Mouse (Mus musculus): ENCODE results near the gene Rapgef6. TPM values are rescaled to one million over a fixed set of nuclear protein-coding genes. Genes with fewer than 3 reads are reported as not detected.
A peak's percentile ranks its signal among the peaks of the same experiment; 100 is the strongest.

Rapgef6 gene
- polyA plus RNA-seq, 1 experiment from 2014 or later: 33.2 TPM

DNA sequence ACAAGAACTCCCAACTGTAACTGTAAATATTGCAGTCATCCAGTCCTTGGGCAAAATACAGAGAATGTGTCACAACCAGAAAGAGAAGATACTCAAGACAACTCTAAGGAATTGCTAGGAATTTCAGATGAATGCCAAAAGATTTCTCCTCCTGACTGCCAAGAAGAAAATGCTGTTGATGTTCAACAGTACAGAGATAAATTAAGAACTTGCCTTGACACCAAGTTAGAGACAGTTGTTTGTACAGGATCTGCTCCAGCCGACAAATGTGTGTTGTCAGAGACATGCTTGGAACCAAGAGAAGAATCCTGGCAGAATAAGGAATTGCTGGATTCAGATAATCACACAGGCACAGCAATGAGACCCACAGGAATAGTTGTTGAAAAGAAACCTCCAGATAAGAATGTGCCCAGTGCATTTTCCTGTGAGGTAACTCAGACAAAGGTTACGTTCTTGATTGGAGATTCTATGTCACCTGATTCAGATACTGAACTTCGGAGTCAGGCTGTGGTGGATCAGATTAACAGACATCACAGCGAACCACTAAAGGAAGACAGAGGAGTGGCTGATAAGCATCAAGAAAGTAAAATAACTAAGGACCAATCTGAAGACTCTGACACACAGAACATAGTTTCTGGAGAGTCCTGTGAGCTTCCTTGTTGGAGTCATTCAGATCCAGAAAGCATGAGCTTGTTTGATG is 20.0 kb upstream of the Rapgef6 start:
- no peak for TF ChIP-seq CTCF (IDR thresholded peaks at IDR 0.05; ENCODE audit: low read depth)
- WGBS: 75% methylated on average over 4 of the region's 4 CpGs
- Histone ChIP-seq H3K36me3 (ENCODE audit: insufficient read depth) (peaks cover 42% of the 10 kb centered on the region), H3K27me3 (ENCODE audit: insufficient read depth, low read length) (no peaks in the 10 kb centered on the region), H3K27ac (ENCODE audit: low read depth) (no peak overlapping the region), H3K9me3 (ENCODE audit: low read depth, low read length) (no peaks in the 10 kb centered on the region), H3K9ac (no peak overlapping the region), H3K4me3 (ENCODE audit: low read depth, low read length) (no peak overlapping the region), H3K4me2 (no peak overlapping the region), H3K4me1 (ENCODE audit: insufficient read depth) (no peaks in the 10 kb centered on the region)
- DNase-seq: peak; percentile 14
- no peak for ATAC-seq (ENCODE audit: insufficient read depth)

DNA sequence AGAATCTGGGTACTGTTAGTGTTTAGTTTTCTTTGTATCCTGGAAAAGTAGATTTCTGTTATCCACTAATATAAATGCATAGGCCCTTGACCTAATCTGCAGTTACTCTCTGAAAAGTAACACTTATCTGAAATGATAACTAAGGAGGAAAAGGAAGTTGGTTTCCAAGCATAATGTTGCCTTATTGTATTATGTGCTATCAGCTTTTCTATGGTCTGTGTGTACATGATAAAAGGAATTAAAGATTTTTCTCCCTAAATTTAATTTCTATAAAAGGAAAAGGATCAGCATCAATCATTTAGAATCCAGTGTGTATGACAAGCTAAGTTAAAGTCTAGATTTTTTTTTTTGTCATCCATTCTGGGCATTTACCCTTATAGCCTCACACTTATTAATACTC is 9.1 kb upstream of the Rapgef6 start:
- no peak overlapping the region for H3K9ac ChIP-seq
- no peak overlapping the region for H3K4me2 ChIP-seq
- peaks cover 26% of the 10 kb centered on the region for H3K36me3 ChIP-seq (ENCODE audit: insufficient read depth)
- no peaks in the 10 kb centered on the region for H3K9me3 ChIP-seq (ENCODE audit: low read depth, low read length)
- DNase-seq (no peak), ATAC-seq (ENCODE audit: insufficient read depth) (no peak)
- TF ChIP-seq CTCF (IDR thresholded peaks at IDR 0.05; ENCODE audit: low read depth): no peak
- no peaks in the 10 kb centered on the region for H3K27me3 ChIP-seq (ENCODE audit: insufficient read depth, low read length)
- no peak overlapping the region for H3K4me3 ChIP-seq (ENCODE audit: low read depth, low read length)
- H3K27ac ChIP-seq (ENCODE audit: low read depth): no peak overlapping the region
- H3K4me1 ChIP-seq (ENCODE audit: insufficient read depth): no peaks in the 10 kb centered on the region

DNA sequence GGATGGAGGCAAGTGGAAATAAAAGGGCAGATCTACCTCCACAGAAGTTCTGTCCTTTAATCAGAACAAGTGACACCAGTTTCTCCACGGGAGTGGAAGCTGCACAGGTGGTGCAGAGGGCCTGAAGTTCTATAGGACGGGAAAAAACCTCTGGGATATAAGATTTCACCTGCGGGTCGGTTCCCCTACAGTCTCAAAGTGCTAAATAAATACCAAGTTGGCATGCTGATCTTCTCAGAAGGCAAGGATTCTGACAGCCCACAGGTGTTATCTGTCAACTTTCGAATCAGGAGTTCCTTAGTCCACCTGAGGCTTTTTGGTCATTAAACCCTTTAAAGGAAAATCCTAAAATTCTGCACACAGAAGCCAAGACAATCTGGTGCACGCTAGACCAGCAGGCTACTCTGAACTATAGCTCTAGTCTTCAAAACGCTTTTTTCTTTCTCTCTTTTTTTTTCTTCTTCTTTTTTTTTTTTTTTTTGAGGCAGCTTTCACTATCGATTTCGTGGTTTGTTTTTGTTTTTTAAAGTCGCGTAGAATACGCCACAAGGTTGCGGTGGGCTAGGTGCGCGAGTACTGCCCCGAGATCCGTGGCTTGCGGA is 619 bp upstream of the Rapgef6 start:
- no peak for ATAC-seq (ENCODE audit: insufficient read depth)
- no peaks in the 10 kb centered on the region for H3K9me3 ChIP-seq (ENCODE audit: low read depth, low read length)
- WGBS: under 1% methylated on average over 18 of the region's 18 CpGs

DNA sequence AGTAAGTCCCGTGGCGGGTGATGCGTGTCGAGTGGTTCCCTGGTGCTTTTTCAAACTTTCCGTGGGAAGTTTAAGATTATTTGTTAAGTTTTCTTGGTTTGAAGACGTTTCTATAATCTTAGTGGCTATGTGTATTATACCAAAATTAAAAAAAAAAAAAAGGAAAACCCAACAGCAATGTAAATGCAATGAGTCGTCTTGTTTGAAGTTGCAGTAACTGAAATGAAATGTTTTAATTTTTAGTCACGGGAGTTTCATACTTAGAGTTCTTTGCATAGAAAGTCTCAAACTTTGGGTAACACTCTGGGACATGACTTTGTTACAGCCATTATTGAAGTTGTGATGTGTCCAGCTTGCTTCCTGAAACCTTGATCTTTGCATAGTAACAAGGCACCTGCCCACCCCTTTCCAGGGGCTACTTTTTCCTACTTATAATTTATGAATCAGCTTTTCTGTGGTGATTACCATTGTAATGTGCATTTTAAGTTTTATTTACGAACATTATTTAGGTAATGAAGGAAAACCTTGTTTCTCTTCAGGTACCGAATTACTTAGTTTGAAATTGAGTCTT is 869 bp downstream of the Rapgef6 start:
- no peaks in the 10 kb centered on the region for H3K9me3 ChIP-seq (ENCODE audit: low read depth, low read length)
- peak overlapping the region; percentile 87 for H3K4me3 ChIP-seq (ENCODE audit: low read depth, low read length)
- WGBS: 13% methylated on average over 10 of the region's 10 CpGs
- H3K4me2 ChIP-seq: peak overlapping the region; percentile 83
- no peaks in the 10 kb centered on the region for H3K36me3 ChIP-seq (ENCODE audit: insufficient read depth)
- DNase-seq (no peak), ATAC-seq (ENCODE audit: insufficient read depth) (no peak)
- no peaks in the 10 kb centered on the region for H3K27me3 ChIP-seq (ENCODE audit: insufficient read depth, low read length)
- H3K9ac ChIP-seq: peak overlapping the region; percentile 87
- peaks cover 7% of the 10 kb centered on the region; the same call in 1 of the 2 replicates for H3K4me1 ChIP-seq (ENCODE audit: insufficient read depth)
- no peak for TF ChIP-seq CTCF (IDR thresholded peaks at IDR 0.05; ENCODE audit: low read depth)
- peak overlapping the region; percentile 96 for H3K27ac ChIP-seq (ENCODE audit: low read depth)

More for the DNA sequence above, 619 bp upstream of the Rapgef6 start:
- peak overlapping the region; percentile 97 for H3K27ac ChIP-seq (ENCODE audit: low read depth)
- H3K4me1 ChIP-seq (ENCODE audit: insufficient read depth): peaks cover 7% of the 10 kb centered on the region; the same call in 1 of the 2 replicates
- peak overlapping the region; percentile 83 for H3K4me2 ChIP-seq
- DNase-seq: no peak
- no peak for TF ChIP-seq CTCF (IDR thresholded peaks at IDR 0.05; ENCODE audit: low read depth)
- H3K36me3 ChIP-seq (ENCODE audit: insufficient read depth): no peaks in the 10 kb centered on the region
- H3K4me3 ChIP-seq (ENCODE audit: low read depth, low read length): peak overlapping the region; percentile 87
- peak overlapping the region; percentile 66 for H3K9ac ChIP-seq
- no peaks in the 10 kb centered on the region for H3K27me3 ChIP-seq (ENCODE audit: insufficient read depth, low read length)

DNA sequence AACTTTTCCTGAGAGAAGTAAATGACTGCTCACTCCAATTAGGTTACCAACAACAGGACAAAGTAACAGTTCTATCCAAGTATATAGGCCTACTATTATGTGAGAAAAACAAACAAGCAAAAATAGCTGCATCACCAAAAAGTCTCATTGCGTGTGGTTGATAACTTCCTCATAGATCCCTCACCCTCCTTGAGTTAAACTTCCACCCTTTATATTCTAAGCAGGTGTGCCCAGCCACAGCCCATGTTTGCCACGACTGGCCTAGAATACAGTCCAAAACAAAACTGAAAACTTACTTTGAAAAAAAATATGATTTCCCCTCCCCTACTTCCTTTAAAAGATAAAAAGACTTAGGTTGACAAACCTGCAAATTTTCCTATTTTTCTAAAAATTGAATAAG is 5.4 kb downstream of the Rapgef6 start:
- no peak for DNase-seq
- Histone ChIP-seq H3K4me2 (no peak overlapping the region), H3K4me3 (ENCODE audit: low read depth, low read length) (no peak overlapping the region), H3K27ac (ENCODE audit: low read depth) (no peak overlapping the region), H3K36me3 (ENCODE audit: insufficient read depth) (no peaks in the 10 kb centered on the region), H3K4me1 (ENCODE audit: insufficient read depth) (peaks cover 15% of the 10 kb centered on the region; the same call in 1 of the 2 replicates), H3K9ac (no peak overlapping the region), H3K9me3 (ENCODE audit: low read depth, low read length) (no peaks in the 10 kb centered on the region), H3K27me3 (ENCODE audit: insufficient read depth, low read length) (no peaks in the 10 kb centered on the region)
- 76% methylated on average over 2 of the region's 2 CpGs for WGBS
- ATAC-seq (ENCODE audit: insufficient read depth): no peak
- TF ChIP-seq CTCF (IDR thresholded peaks at IDR 0.05; ENCODE audit: low read depth): no peak

DNA sequence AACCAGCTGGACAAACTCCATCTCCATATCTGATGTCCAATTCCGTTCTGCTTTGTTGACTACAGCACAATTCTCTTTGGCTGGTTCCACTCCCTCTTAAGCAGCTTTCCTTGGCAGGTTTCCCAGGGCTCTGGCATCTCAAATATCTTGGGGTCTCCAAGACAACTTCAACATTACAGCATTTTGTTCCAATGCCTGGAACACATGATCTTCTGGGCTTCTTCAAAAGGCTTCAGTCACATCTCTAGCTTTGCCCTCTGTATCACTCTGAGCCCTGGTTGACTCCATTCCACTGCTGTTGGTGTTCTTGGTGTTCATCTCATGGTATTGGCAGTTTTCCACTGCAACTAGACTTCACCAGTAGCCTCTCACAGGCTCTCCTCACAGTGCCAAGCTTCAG is 7.7 kb downstream of the Rapgef6 start:
- Histone ChIP-seq H3K27ac (ENCODE audit: low read depth) (peak overlapping the region; percentile 76; the same call in 1 of the 2 replicates), H3K36me3 (ENCODE audit: insufficient read depth) (no peaks in the 10 kb centered on the region), H3K27me3 (ENCODE audit: insufficient read depth, low read length) (no peaks in the 10 kb centered on the region), H3K4me2 (0 out of 2 replicates have a peak overlapping the region, but pooled peaks have one; percentile 4), H3K4me1 (ENCODE audit: insufficient read depth) (peaks cover 8% of the 10 kb centered on the region; the same call in 1 of the 2 replicates), H3K9ac (no peak overlapping the region), H3K4me3 (ENCODE audit: low read depth, low read length) (no peak overlapping the region), H3K9me3 (ENCODE audit: low read depth, low read length) (no peaks in the 10 kb centered on the region)
- 15% methylated on average over 1 of the region's 1 CpGs for WGBS
- ATAC-seq (ENCODE audit: insufficient read depth) (peak; percentile 83), DNase-seq (peak; percentile 91)
- TF ChIP-seq CTCF (IDR thresholded peaks at IDR 0.05; ENCODE audit: low read depth): no peak

DNA sequence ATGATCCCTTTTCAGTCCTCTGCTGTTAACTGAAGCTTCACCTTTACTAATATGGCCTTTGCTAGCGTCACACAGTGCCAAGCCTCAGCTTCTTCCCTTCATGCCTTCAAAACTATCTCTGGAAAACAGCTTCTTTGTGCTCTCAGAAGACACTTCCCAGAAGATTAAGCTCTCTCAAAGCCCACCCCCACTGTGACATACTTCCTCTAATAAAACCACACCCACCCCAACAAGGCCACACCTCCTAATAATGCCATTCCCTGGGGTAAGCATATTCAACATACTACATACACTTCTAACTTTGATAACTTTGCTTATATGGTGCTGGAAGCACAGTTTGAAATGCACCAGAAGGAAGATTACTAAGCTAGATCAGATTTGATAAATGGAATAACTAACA is 8.3 kb downstream of the Rapgef6 start:
- no peaks in the 10 kb centered on the region for H3K9me3 ChIP-seq (ENCODE audit: low read depth, low read length)
- H3K4me2 ChIP-seq: no peak overlapping the region
- peak overlapping the region; percentile 76; the same call in 1 of the 2 replicates for H3K27ac ChIP-seq (ENCODE audit: low read depth)
- H3K4me3 ChIP-seq (ENCODE audit: low read depth, low read length): no peak overlapping the region
- no peaks in the 10 kb centered on the region for H3K27me3 ChIP-seq (ENCODE audit: insufficient read depth, low read length)
- H3K9ac ChIP-seq: no peak overlapping the region
- WGBS: 84% methylated on average over 1 of the region's 1 CpGs
- H3K4me1 ChIP-seq (ENCODE audit: insufficient read depth): peaks cover 8% of the 10 kb centered on the region; the same call in 1 of the 2 replicates
- ATAC-seq (ENCODE audit: insufficient read depth): no peak
- DNase-seq: no peak
- TF ChIP-seq CTCF (IDR thresholded peaks at IDR 0.05; ENCODE audit: low read depth): no peak
- no peaks in the 10 kb centered on the region for H3K36me3 ChIP-seq (ENCODE audit: insufficient read depth)

All from lung, embryonic 14.5 days (tissue).